Mouse (Mus musculus): ENCODE results near the gene Mt2. TPM values are rescaled to one million over a fixed set of nuclear protein-coding genes. Genes with fewer than 3 reads are reported as not detected.
"Not testable (repeated sequence)": the region's sequence is repeated elsewhere in the genome, so short reads cannot be mapped to it uniquely, and the experiment has no call there.

The Mt2 gene
- 310 and 332 TPM in 2 replicates for polyA plus RNA-seq (2014; fragmentation: Nextera tagmentation; extraction: Ambion mirVana)

DNA sequence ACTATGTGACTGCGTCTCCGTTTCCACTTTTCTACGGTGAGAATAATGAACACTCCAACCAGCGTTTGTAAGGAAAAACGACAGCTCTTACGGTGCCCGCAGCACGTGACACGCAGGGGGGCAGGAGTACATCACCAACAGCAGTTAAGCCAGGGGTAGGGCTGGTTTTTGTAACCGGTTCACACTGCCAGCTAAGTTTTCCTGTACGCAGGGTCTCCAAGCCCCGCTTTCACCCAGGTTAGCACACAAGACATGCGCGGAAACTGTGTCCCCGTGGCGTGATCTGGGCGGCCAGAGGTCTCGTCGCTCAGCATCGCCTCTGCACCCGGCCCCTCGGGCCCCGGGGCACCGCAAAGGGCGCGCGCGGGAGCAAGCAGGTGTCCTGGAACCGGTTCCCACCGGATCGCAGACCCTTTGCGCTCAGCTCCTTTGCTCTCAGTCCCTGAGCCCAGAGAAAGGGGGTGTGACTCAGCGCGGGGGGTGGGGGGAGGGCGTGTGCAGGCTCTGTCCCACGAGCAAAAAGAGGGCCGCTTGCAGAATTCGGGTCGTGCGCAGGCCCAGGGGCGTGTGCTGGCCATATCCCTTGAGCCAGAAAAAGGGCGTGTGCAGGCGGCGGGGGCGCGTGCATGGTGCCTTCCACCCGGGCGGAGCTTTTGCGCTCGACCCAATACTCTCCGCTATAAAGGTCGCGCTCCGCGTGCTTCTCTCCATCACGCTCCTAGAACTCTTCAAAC is at the start of gene Mt2:
Gene Mt2, plus strand, starts transcription at position 590 of the 734 bp plus-strand sequence.
- under 1% methylated on average over 56 of the region's 56 CpGs for WGBS
- Histone ChIP-seq H3K4me3 (ENCODE audit: low read depth, low read length) (peak within 1 kb of the TSS; percentile 35), H3K9me3 (ENCODE audit: control insufficient read depth, low read depth, low read length) (no peaks in the 10 kb centered on the region), H3K27me3 (ENCODE audit: control insufficient read depth, insufficient read depth, low read length) (peaks cover 25% of the 10 kb centered on the region), H3K4me2 (replicated peaks; ENCODE audit: low read depth, low read length) (peak within 1 kb of the TSS; percentile 78), H3K27ac (ENCODE audit: low read length) (peak within 1 kb of the TSS; percentile 71; the same call in 1 of the 2 replicates), H3K4me1 (ENCODE audit: control insufficient read depth, insufficient read depth, low read length) (peaks cover 7% of the 10 kb centered on the region; the same call in 1 of the 2 replicates), H3K36me3 (ENCODE audit: control insufficient read depth, insufficient read depth, low read length) (no peaks in the 10 kb centered on the region), H3K9ac (replicated peaks; ENCODE audit: low read depth, low read length) (peak within 1 kb of the TSS; percentile 30)
- peak; percentile 88 for ATAC-seq (ENCODE audit: insufficient number of reproducible peaks, insufficient read depth, low FRiP score, low read depth)

DNA sequence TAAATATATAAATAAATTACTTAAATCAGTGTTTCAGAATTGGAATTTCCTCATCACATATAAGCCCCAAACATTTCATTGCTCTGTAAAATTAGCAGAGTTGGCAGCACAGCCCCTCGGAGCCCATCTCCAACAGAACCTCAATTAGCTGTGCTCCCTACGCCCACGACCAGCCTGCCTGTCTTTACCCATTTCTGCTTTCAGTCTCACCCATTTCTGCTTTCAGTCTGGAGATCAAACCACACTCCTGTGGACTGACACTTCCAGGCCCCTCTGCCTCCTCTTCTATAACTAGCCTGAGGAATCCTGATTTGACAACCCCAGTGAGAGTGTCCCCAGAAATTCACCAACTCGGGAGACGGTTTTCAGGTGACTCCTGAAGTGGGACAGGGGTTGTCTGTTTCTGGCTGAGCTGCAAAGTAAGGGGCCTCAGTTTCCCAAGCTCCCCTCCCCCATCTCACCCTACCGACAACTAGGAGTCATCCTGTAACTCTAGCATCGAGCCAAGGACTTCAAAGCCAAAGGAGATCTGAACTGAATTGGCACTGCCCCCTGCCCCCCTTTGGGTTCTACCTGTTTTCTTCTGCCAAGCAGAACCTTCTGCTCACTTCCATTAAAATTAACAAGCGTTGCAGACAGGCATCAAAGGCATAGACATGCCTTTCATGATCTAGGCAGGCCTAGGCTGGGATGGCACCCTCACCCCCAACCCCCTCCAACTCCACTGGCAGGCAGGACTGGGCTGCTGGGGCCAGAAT is 49.6 kb upstream of the Mt2 start:
- ATAC-seq (ENCODE audit: insufficient number of reproducible peaks, insufficient read depth, low FRiP score, low read depth), result no peak
- Histone ChIP-seq H3K9me3 (ENCODE audit: control insufficient read depth, low read depth, low read length) (no peaks in the 10 kb centered on the region), H3K36me3 (ENCODE audit: control insufficient read depth, insufficient read depth, low read length) (no peaks in the 10 kb centered on the region), H3K4me3 (ENCODE audit: low read depth, low read length) (no peak overlapping the region), H3K9ac (replicated peaks; ENCODE audit: low read depth, low read length) (no peak overlapping the region), H3K27ac (ENCODE audit: low read length) (no peak overlapping the region), H3K4me2 (replicated peaks; ENCODE audit: low read depth, low read length) (no peak overlapping the region), H3K27me3 (ENCODE audit: control insufficient read depth, insufficient read depth, low read length) (no peaks in the 10 kb centered on the region), H3K4me1 (ENCODE audit: control insufficient read depth, insufficient read depth, low read length) (no peaks in the 10 kb centered on the region)
- 44% methylated on average over 8 of the region's 8 CpGs for WGBS

DNA sequence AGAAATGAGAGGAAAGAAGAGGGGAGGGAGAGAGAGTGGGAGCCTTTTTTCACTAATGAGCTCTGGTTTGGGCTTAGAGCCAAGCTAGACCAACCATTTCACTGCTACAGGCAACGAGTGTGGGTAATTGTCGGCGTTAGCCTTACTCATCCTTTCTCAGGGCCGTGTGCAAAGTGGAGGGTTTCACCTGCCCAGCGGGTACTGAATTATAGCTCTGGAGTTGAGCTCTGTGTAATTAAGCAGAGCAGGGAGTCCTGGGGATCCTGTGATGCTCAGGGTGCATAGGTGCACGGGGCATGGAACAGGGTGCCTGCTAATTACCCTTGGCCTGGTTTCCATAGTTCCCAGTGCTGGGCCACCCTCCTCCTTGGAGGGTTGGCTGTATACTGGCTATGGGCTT is 44.8 kb upstream of the Mt2 start:
- Histone ChIP-seq H3K9me3 (ENCODE audit: control insufficient read depth, low read depth, low read length) (no peaks in the 10 kb centered on the region), H3K27ac (ENCODE audit: low read length) (no peak overlapping the region), H3K36me3 (ENCODE audit: control insufficient read depth, insufficient read depth, low read length) (no peaks in the 10 kb centered on the region), H3K4me2 (replicated peaks; ENCODE audit: low read depth, low read length) (no peak overlapping the region), H3K4me1 (ENCODE audit: control insufficient read depth, insufficient read depth, low read length) (no peaks in the 10 kb centered on the region), H3K27me3 (ENCODE audit: control insufficient read depth, insufficient read depth, low read length) (no peaks in the 10 kb centered on the region), H3K4me3 (ENCODE audit: low read depth, low read length) (no peak overlapping the region), H3K9ac (replicated peaks; ENCODE audit: low read depth, low read length) (no peak overlapping the region)
- WGBS, result 78% methylated on average over 6 of the region's 6 CpGs
- ATAC-seq (ENCODE audit: insufficient number of reproducible peaks, insufficient read depth, low FRiP score, low read depth), result no peak

DNA sequence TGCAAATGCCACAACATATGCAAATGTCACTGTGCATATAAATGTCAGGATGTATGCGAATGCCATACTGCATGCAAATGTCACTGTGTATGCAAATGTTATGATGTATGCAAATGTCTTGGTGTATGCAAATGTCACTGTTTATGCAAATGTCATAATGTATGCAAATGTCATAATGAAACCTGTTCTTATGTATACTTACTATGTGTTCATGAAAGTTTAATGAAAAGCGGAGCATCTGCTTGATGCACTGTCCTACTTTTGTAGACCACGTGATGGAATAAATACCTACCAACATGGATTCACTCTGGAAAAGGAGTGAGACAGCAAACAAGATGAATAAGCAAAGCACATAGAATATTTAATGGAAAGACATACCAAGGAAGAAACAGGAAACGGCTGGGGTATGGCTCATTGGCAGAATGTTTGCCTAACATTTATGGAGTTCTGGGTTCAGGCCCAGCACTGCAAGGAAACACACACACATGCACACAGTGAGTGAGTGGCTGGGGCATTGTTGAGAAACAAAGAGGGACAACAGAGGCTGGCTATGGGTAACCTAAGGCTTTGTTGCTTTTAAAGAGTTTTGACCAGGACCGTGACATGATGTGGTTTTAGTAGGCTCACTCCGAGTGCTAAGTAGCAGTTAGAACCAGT is 43.2 kb upstream of the Mt2 start:
- no peak for ATAC-seq (ENCODE audit: insufficient number of reproducible peaks, insufficient read depth, low FRiP score, low read depth)
- 82% methylated on average over 6 of the region's 6 CpGs for WGBS
- H3K4me2 ChIP-seq (replicated peaks; ENCODE audit: low read depth, low read length), result no peak overlapping the region
- H3K36me3 ChIP-seq (ENCODE audit: control insufficient read depth, insufficient read depth, low read length), result no peaks in the 10 kb centered on the region
- H3K27me3 ChIP-seq (ENCODE audit: control insufficient read depth, insufficient read depth, low read length), result no peaks in the 10 kb centered on the region
- H3K4me1 ChIP-seq (ENCODE audit: control insufficient read depth, insufficient read depth, low read length), result no peaks in the 10 kb centered on the region
- no peaks in the 10 kb centered on the region for H3K9me3 ChIP-seq (ENCODE audit: control insufficient read depth, low read depth, low read length)
- H3K9ac ChIP-seq (replicated peaks; ENCODE audit: low read depth, low read length), result no peak overlapping the region
- no peak overlapping the region for H3K27ac ChIP-seq (ENCODE audit: low read length)
- no peak overlapping the region for H3K4me3 ChIP-seq (ENCODE audit: low read depth, low read length)

DNA sequence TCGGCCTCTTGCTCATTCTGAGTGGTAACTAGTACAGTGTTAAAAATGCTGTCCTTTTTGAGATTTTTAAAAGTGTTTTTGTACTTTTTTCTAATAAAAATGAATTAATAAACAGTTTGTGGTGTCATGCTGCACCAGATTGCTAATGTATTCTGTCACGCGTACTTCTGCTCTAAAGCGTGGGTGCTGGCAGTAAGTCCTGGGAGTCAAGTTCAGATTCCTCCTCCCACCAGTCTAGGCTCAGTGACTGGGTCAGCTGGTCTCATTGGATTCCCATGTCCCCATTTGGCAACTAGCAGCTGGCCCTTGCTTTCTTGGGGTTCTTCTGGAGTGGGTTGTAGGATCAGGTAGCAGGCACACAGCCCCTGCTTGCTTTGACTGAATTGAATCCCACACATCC is 42.3 kb upstream of the Mt2 start:
- Histone ChIP-seq H3K4me1 (ENCODE audit: control insufficient read depth, insufficient read depth, low read length) (no peaks in the 10 kb centered on the region), H3K9ac (replicated peaks; ENCODE audit: low read depth, low read length) (no peak overlapping the region), H3K9me3 (ENCODE audit: control insufficient read depth, low read depth, low read length) (no peaks in the 10 kb centered on the region), H3K27ac (ENCODE audit: low read length) (no peak overlapping the region), H3K4me3 (ENCODE audit: low read depth, low read length) (no peak overlapping the region), H3K36me3 (ENCODE audit: control insufficient read depth, insufficient read depth, low read length) (no peaks in the 10 kb centered on the region), H3K4me2 (replicated peaks; ENCODE audit: low read depth, low read length) (no peak overlapping the region), H3K27me3 (ENCODE audit: control insufficient read depth, insufficient read depth, low read length) (no peaks in the 10 kb centered on the region)
- 90% methylated on average over 4 of the region's 4 CpGs for WGBS
- ATAC-seq (ENCODE audit: insufficient number of reproducible peaks, insufficient read depth, low FRiP score, low read depth), result no peak

DNA sequence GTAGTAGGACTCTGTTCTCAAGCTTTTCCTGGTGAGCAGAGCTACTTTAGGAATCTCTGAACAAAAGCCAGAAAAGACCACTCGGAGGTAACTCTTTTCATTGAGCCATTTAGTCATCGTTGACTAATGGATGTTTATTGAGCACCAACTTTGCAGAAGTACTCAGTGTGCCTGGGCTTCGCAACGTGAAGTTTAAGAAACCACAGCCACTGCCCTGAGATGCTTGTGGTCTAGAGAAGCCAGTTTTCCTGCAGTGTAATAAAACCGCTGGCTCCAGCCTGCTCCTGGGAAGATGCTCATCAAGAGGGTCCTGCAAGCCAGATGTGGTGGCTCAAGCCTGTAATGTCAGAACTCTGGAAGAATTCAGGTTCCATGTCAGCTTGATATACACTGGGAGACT is 40.4 kb upstream of the Mt2 start:
- H3K4me2 ChIP-seq (replicated peaks; ENCODE audit: low read depth, low read length), result no peak overlapping the region
- WGBS, result 64% methylated on average over 5 of the region's 5 CpGs
- no peak overlapping the region for H3K4me3 ChIP-seq (ENCODE audit: low read depth, low read length)
- H3K4me1 ChIP-seq (ENCODE audit: control insufficient read depth, insufficient read depth, low read length), result no peaks in the 10 kb centered on the region
- no peak overlapping the region for H3K27ac ChIP-seq (ENCODE audit: low read length)
- H3K36me3 ChIP-seq (ENCODE audit: control insufficient read depth, insufficient read depth, low read length), result no peaks in the 10 kb centered on the region
- no peaks in the 10 kb centered on the region for H3K27me3 ChIP-seq (ENCODE audit: control insufficient read depth, insufficient read depth, low read length)
- ATAC-seq (ENCODE audit: insufficient number of reproducible peaks, insufficient read depth, low FRiP score, low read depth), result no peak
- no peaks in the 10 kb centered on the region for H3K9me3 ChIP-seq (ENCODE audit: control insufficient read depth, low read depth, low read length)
- H3K9ac ChIP-seq (replicated peaks; ENCODE audit: low read depth, low read length), result no peak overlapping the region

DNA sequence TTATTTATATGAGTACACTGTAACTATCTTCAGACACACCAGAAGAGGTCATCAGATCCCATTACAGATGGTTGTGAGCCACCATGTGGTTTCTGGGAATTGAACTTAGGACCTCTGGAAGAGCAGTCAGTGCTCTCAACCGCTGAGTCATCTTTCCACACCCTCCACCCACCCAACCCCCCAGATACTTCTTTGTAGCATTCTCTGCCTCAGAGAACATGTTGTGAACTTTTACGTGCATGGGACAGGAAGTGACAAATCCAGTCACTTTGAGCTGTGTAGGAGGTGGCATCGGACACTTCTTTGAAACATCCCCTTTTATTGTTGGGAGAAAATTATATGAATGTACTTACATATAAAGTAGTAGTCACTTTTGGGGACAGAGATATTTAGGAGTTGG is 37.9 kb upstream of the Mt2 start:
- not testable (repeated sequence) for ATAC-seq (ENCODE audit: insufficient number of reproducible peaks, insufficient read depth, low FRiP score, low read depth); H3K27ac ChIP-seq (ENCODE audit: low read length); H3K27me3 ChIP-seq (ENCODE audit: control insufficient read depth, insufficient read depth, low read length); H3K4me1 ChIP-seq (ENCODE audit: control insufficient read depth, insufficient read depth, low read length); H3K4me3 ChIP-seq (ENCODE audit: low read depth, low read length); H3K9me3 ChIP-seq (ENCODE audit: control insufficient read depth, low read depth, low read length); H3K9ac ChIP-seq (replicated peaks; ENCODE audit: low read depth, low read length); H3K4me2 ChIP-seq (replicated peaks; ENCODE audit: low read depth, low read length); H3K36me3 ChIP-seq (ENCODE audit: control insufficient read depth, insufficient read depth, low read length)
- 47% methylated on average over 3 of the region's 3 CpGs for WGBS

DNA sequence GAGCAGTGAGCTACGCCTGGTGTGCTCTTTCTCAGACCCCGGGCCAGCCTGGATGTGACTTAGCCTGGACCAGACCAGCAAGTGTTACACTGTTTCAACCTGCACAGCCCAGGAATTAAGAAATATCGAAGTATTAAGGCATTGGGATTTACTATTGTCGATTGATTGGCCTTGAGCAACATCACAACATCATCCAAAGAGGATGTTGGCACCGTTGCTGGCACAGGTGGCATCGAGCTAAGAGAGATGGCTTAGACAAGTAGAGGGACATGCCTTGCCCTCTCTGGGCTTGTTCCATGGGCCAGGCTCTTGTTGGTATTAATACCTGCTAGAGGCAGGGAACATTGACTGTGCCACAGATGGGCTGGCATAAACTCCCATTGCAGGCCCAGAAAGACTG is 36.9 kb upstream of the Mt2 start:
- H3K36me3 ChIP-seq (ENCODE audit: control insufficient read depth, insufficient read depth, low read length), result no peaks in the 10 kb centered on the region
- H3K27me3 ChIP-seq (ENCODE audit: control insufficient read depth, insufficient read depth, low read length), result no peaks in the 10 kb centered on the region
- H3K4me2 ChIP-seq (replicated peaks; ENCODE audit: low read depth, low read length), result no peak overlapping the region
- H3K9ac ChIP-seq (replicated peaks; ENCODE audit: low read depth, low read length), result no peak overlapping the region
- H3K4me3 ChIP-seq (ENCODE audit: low read depth, low read length), result no peak overlapping the region
- WGBS, result 89% methylated on average over 6 of the region's 6 CpGs
- no peak for ATAC-seq (ENCODE audit: insufficient number of reproducible peaks, insufficient read depth, low FRiP score, low read depth)
- no peaks in the 10 kb centered on the region for H3K9me3 ChIP-seq (ENCODE audit: control insufficient read depth, low read depth, low read length)
- no peak overlapping the region for H3K27ac ChIP-seq (ENCODE audit: low read length)
- H3K4me1 ChIP-seq (ENCODE audit: control insufficient read depth, insufficient read depth, low read length), result no peaks in the 10 kb centered on the region
